Mouse (Mus musculus) cerebellum, adult 2 months (tissue): Measurements from ENCODE around the gene Wdr19. TPM values are rescaled to one million over a fixed set of nuclear protein-coding genes. Genes with fewer than 3 reads are reported as not detected.

ENCODE experiments used
- DNase-seq, 2 experiments: peaks; one replicate each; pipeline ENCODE4 v3.0.0; 2021
- H3K27ac ChIP-seq: fragments of 200-500 bp; 2 replicates; pipeline ENCODE4 v1.5.1; 2012; ENCODE audit warnings: low read length, control low read depth, inconsistent platforms; ENCODE audit not compliant: insufficient read depth
- H3K27me3 ChIP-seq: fragments of 200-500 bp; 2 replicates; pipeline ENCODE4 v1.6.1; 2012; ENCODE audit warnings: inconsistent platforms, mild to moderate bottlenecking, low read length, moderate library complexity; ENCODE audit not compliant: control insufficient read depth, insufficient read depth
- H3K4me1 ChIP-seq: fragments of 200-500 bp; 2 replicates; pipeline ENCODE4 v1.6.1; 2011; ENCODE audit warnings: low read length; ENCODE audit not compliant: control insufficient read depth, insufficient read depth
- H3K4me3 ChIP-seq: fragments of 200-500 bp; replicated peaks from 2 replicates; pipeline ENCODE3; 2011; ENCODE audit warnings: mild to moderate bottlenecking, low read depth, low read length, control low read depth; ENCODE audit not compliant: insufficient read depth
- CTCF ChIP-seq: fragments of 200-500 bp; IDR thresholded peaks from 2 replicates; pipeline ENCODE4 v1.5.1; 2011; ENCODE audit warnings: low read depth, mild to moderate bottlenecking, control low read depth, low read length, moderate library complexity, borderline replicate concordance; ENCODE audit not compliant: insufficient read depth
- POLR2A ChIP-seq: fragments of 200-500 bp; IDR thresholded peaks from 2 replicates; pipeline ENCODE4 v1.6.1; 2011; ENCODE audit warnings: low read length, control low read depth, borderline replicate concordance; ENCODE audit not compliant: insufficient read depth
- WGBS: fragments of 180-500 bp; shearing (Covaris S2); methylation state at CpG from one replicate; pipeline ENCODE4 v1.1.7; 2018; 5-methylcytosine and 5-hydroxymethylcytosine counted together
- polyA plus RNA-seq: library from polyadenylated mRNA; depleted of rRNA; stranded (reverse); fragments of >200 nt; gene quantifications from 2 replicates; pipeline ENCODE4 v1.2.3, GENCODE M21; 2012

Gene Wdr19
- polyA plus RNA-seq, 1 experiment = 14.3 TPM

DNA sequence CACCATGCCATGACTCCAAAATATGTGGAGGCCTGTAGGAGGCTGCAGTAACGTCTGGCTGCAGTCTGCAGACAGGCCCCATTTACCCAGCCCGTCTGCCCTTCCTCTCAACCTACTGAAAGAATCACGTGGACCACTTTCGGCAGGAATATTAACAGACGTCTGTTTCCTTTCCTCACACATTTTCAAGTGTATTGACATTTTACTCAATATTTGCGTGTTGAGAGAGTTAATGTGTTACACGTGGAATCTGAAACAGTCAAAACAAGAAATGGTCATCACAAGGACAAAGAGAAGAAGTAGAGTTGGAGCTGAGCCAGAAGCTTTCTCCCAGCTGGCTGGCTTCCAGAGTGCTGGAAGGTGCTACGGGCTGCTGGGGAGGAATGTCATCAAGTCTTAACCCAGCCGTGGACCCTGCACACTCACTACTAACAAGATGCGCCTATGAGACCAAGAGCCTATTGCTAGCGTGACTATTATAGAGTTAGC is 22.4 kb upstream of the Wdr19 start:
- TF ChIP-seq POLR2A (no peak), CTCF (no peak)
- DNase-seq = peak in 1 of 2 experiments; percentile 40
- Histone ChIP-seq H3K4me3 (no peak overlapping the region), H3K27ac (no peak overlapping the region), H3K27me3 (no peaks in the 10 kb centered on the region), H3K4me1 (peaks cover 7% of the 10 kb centered on the region; the same call in 1 of the 2 replicates)
- 63% methylated on average over 11 of the region's 11 CpGs for WGBS

DNA sequence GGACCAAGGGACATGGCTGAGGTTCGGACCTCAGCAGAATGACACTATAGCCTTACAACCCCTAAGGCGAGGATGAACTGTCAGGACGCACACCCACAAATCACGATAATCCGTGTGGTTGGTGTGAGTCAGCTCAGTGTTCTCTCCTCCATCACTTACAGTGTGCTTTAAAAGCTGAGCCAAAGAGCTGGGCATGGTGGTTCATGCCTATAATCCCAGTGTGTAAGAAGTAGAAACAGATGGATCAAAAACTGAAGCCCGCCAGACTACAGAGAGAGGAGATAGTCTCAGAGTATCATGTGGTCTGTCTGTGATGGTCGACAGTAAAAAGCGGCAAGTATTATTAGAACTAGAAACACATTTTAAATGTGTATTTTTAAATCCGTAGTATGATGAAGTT is 21.0 kb upstream of the Wdr19 start:
- DNase-seq = no peak
- H3K27ac ChIP-seq = no peak overlapping the region
- 95% methylated on average over 9 of the region's 9 CpGs for WGBS
- no peaks in the 10 kb centered on the region for H3K27me3 ChIP-seq
- TF ChIP-seq POLR2A (no peak), CTCF (no peak)
- H3K4me3 ChIP-seq = no peak overlapping the region
- H3K4me1 ChIP-seq = peaks cover 7% of the 10 kb centered on the region; the same call in 1 of the 2 replicates

DNA sequence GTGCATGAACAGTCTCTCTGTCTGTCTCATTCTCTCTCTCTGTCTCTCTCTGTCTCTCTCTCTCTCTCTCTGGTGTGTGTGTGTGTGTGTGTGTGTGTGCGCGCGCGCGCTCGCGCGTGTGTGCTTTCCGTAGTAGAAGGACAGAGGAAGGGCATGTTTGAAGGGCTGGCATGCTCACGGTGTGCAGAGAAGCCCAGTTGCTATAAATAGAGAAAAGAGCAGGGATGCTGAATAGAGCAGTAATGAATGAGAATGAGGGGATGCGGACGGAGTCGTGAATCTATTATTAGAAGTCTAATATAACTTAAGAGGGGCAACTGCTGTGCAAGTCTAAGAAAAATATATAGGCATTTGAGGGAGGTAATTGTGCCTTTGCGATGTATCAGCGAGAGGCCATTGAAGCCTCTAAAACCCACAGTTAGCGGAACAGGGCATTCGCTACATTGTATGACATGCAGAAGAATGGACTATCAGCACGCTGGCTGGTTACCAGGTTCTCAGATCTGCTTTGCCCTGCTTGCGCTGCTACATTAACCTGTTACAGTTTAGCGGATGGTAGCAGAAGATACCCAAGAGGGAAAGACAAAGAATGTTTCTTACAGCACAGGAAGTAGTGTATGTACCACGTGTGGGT is 18.2 kb upstream of the Wdr19 start:
- 39% methylated on average over 21 of the region's 21 CpGs for WGBS
- Histone ChIP-seq H3K27ac (no peak overlapping the region), H3K4me3 (peak overlapping the region; percentile 35), H3K4me1 (peaks cover 7% of the 10 kb centered on the region; the same call in 1 of the 2 replicates), H3K27me3 (no peaks in the 10 kb centered on the region)
- peak in 1 of 2 experiments; percentile 23 for DNase-seq
- TF ChIP-seq POLR2A (no peak), CTCF (no peak)

DNA sequence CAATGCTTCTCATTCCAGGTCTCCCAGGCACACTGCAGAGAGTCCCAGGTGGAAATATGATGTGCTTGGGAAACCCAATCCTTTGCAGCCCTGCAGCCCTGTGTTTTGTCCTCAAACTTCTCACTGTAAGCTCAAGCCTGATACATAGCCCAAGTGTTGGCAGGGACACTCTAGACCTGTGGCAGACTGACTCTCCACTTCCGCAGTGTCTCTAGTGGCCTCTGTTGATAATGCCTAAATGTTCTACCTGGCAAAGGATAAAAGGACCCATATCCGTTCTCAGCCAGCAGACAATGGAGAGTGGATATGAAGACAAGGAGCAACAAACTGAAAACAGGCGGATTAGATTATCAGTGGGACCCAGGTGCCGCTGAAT is 17.7 kb upstream of the Wdr19 start:
- 64% methylated on average over 4 of the region's 4 CpGs for WGBS
- Histone ChIP-seq H3K27me3 (no peaks in the 10 kb centered on the region), H3K4me3 (no peak overlapping the region), H3K4me1 (peaks cover 7% of the 10 kb centered on the region; the same call in 1 of the 2 replicates), H3K27ac (no peak overlapping the region)
- TF ChIP-seq CTCF (no peak), POLR2A (no peak)
- peak in 1 of 2 experiments; percentile 36 for DNase-seq

DNA sequence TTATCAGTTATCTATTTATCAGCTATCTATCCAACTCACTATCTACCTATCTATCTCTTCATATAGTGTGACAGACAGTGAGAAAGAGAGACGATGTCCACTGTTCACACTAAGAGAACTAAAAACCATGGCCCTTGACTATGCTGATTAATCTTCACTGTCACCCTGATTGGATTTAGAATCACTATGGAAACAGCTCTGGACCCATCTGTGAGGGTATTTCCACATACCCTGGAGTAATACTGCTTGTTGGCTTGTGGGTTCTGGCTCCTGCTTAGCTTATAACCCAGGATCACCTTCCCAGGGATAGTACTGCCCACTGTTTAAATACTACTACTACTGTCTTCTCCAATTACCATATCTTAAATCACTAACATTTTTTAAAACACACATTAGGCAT is 17.2 kb upstream of the Wdr19 start:
- 71% methylated on average over 1 of the region's 1 CpGs for WGBS
- Histone ChIP-seq H3K27me3 (no peaks in the 10 kb centered on the region), H3K4me3 (no peak overlapping the region), H3K27ac (no peak overlapping the region), H3K4me1 (peaks cover 3% of the 10 kb centered on the region; the same call in 1 of the 2 replicates)
- no peak for TF ChIP-seq CTCF
- no peak for TF ChIP-seq POLR2A
- no peak for DNase-seq

DNA sequence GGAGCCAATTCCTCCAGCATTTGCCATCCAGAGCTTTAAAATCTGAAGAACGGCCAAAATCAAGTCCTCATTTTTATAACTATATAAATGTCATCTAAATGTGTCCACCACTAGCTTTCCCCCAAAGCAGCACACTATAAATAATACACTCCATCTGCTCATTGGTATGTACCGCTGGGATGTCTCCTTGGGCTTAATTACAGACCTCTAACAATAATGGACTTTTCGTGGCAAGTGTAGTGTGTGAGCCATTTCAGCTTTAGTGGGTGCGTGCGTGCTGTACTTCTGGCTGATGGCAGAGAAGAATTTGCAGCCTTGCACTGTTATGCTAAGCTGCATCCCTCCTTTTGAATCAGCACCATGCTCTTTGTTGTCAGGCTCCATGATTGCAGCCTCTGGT is 7.9 kb upstream of the Wdr19 start:
- WGBS = 55% methylated on average over 5 of the region's 5 CpGs
- no peak overlapping the region for H3K4me3 ChIP-seq
- DNase-seq = peak; percentile 24 to 61
- 0 out of 2 replicates have a peak overlapping the region, but pooled peaks have one; percentile 46 for H3K27ac ChIP-seq
- H3K4me1 ChIP-seq = no peaks in the 10 kb centered on the region
- no peaks in the 10 kb centered on the region for H3K27me3 ChIP-seq
- TF ChIP-seq POLR2A (no peak), CTCF (no peak)

DNA sequence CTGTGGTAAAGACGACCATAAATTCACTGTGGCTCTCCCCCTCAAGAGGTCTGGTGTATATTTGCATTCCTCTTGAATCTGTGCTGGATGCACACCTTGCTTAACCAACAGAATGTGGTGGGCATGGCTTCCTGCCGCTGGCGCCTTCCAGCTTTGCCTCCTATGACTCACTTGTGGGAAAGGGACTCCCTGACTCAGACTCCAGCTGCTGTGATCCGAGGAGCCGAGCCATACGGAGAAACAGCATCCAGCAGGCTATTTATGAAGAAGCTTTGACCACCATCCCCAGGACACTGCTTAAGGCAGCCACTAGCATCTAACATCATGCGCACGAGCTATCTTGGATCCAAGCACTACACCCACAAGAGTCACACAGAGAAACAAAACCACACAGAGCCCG is 5.1 kb upstream of the Wdr19 start:
- Histone ChIP-seq H3K27me3 (no peaks in the 10 kb centered on the region), H3K4me3 (no peak overlapping the region), H3K27ac (no peak overlapping the region), H3K4me1 (no peaks in the 10 kb centered on the region)
- peak in 1 of 2 experiments; percentile 6 for DNase-seq
- TF ChIP-seq POLR2A = no peak
- TF ChIP-seq CTCF = no peak
- 83% methylated on average over 9 of the region's 9 CpGs for WGBS

DNA sequence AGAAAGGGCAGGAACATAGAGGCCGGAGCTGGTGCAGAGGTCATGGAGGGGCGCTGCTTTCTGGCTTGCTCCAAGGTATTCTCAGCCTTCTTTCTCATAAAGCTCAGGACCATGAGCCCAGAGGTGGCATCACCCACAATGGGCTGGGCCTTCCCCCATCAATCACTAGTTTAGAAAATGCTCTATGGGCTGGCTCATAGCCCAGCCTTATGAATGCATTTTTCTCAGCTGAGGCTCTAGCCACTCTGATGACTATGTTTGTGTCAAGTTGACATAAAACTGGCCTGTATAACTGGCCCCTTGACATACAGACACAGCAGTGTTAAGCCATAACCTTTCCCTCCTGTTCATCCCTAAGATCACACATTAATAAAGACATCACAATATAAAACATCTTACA is 5.2 kb downstream of the Wdr19 start:
- Histone ChIP-seq H3K27ac (no peak overlapping the region), H3K27me3 (no peaks in the 10 kb centered on the region), H3K4me1 (no peaks in the 10 kb centered on the region), H3K4me3 (no peak overlapping the region)
- no peak for TF ChIP-seq CTCF
- TF ChIP-seq POLR2A = no peak
- DNase-seq = no peak
- WGBS = 73% methylated on average over 2 of the region's 2 CpGs

DNA sequence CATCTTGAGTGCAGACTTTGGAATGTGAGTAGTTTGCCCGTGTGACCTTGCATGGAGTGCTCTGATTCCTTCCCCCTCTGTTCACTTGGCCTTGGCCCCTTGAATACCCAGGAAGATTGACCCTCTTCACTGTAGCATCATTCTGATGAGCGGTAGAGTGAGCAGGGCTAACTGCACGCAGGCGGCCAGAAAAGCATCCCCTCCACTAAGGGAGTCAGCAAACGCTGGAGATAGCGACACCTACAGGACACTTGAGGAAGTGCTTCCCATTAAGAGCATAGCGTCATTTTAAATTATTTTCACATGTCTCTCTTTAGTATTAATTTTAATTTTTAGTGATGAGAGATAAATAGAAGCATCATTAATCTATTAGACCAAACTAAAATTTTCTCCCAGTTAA is 13.8 kb downstream of the Wdr19 start:
- H3K27ac ChIP-seq = no peak overlapping the region
- H3K4me3 ChIP-seq = no peak overlapping the region
- TF ChIP-seq POLR2A = no peak
- TF ChIP-seq CTCF = peak; percentile 88
- no peaks in the 10 kb centered on the region for H3K27me3 ChIP-seq
- DNase-seq = peak; percentile 27 to 46
- WGBS = 20% methylated on average over 7 of the region's 7 CpGs
- H3K4me1 ChIP-seq = no peaks in the 10 kb centered on the region
